Mouse (Mus musculus) forebrain, embryonic 16.5 days (tissue): ENCODE results near the gene E130208F15Rik. TPM values are rescaled to one million over a fixed set of nuclear protein-coding genes. Genes with fewer than 3 reads are reported as not detected.

Source experiments
- ATAC-seq: fragments of 200-750 bp; cut with Nextera tagmentation; 2 replicates; pipeline ENCODE4 v1.8.0; 2017; ENCODE audit warnings: mild to moderate bottlenecking, moderate library complexity
- H3K27ac ChIP-seq: fragments of 300-500 bp; sonication (generic); 2 replicates; pipeline ENCODE4 v1.5.1; 2014; ENCODE audit warnings: low read length, control low read depth
- H3K27me3 ChIP-seq: fragments of 300-500 bp; sonication (generic); replicated peaks from 2 replicates; pipeline ENCODE4 v1.6.1; 2014; ENCODE audit warnings: low read length; ENCODE audit not compliant: control insufficient read depth, insufficient read depth
- H3K36me3 ChIP-seq: fragments of 300-500 bp; sonication (generic); 2 replicates; pipeline ENCODE4 v1.6.1; 2014; ENCODE audit not compliant: control insufficient read depth, insufficient read depth
- H3K4me1 ChIP-seq: fragments of 300-500 bp; sonication (generic); replicated peaks from 2 replicates; pipeline ENCODE4 v1.6.1; 2014; ENCODE audit warnings: low read length; ENCODE audit not compliant: control insufficient read depth, insufficient read depth
- H3K4me2 ChIP-seq: fragments of 300-500 bp; sonication (generic); 2 replicates; pipeline ENCODE4 v1.6.1; 2014; ENCODE audit warnings: mild to moderate bottlenecking, low read length, control low read depth
- H3K4me3 ChIP-seq: fragments of 300-500 bp; sonication (generic); replicated peaks from 2 replicates; pipeline ENCODE4 v1.5.1; 2014; ENCODE audit warnings: mild to moderate bottlenecking, low read length, control low read depth
- H3K9ac ChIP-seq: fragments of 300-500 bp; sonication (generic); replicated peaks from 2 replicates; pipeline ENCODE4 v1.6.1; 2014; ENCODE audit warnings: low read depth, low read length, control low read depth
- H3K9me3 ChIP-seq: fragments of 300-500 bp; sonication (generic); 2 replicates; pipeline ENCODE4 v1.6.1; 2016; ENCODE audit warnings: low read length; ENCODE audit not compliant: control insufficient read depth
- WGBS: fragments of 180-500 bp; shearing (Covaris S2); extraction: QIAGEN DNeasy Blood & Tissue Kit; methylation state at CpG from one replicate; pipeline ENCODE4 v1.1.7; 2014; 5-methylcytosine and 5-hydroxymethylcytosine counted together
- polyA plus RNA-seq: library from polyadenylated mRNA; unstranded; fragments of >200 nt; fragmentation: Nextera tagmentation; extraction: Ambion mirVana; gene quantifications from 2 replicates; pipeline ENCODE4 v1.2.1, GENCODE M21; 2015

E130208F15Rik gene
- polyA plus RNA-seq, 1 experiment from 2014 or later: not detected

DNA sequence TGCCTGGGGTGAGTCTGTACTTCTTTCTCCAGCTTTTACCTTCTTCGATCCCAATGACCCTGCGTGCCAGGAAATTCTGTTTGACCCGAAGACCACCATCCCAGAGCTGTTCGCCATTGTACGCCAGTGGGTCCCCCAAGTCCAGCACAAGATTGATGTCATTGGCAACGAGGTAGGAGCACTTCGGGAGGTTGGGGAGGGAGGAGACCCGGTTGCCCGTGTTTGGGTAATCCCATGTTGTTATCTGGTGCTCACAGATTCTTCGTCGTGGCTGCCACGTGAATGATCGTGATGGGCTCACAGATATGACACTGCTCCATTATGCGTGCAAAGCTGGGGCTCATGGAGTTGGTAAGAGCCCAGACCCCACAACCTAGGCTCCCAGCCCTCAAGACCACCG, 24.7 kb upstream of the E130208F15Rik start:
- no peak overlapping the region for H3K27ac ChIP-seq
- H3K36me3 ChIP-seq: peaks cover 44% of the 10 kb centered on the region
- H3K27me3 ChIP-seq: no peaks in the 10 kb centered on the region
- no peaks in the 10 kb centered on the region for H3K9me3 ChIP-seq
- H3K4me2 ChIP-seq: no peak overlapping the region
- WGBS: 96% methylated on average over 15 of the region's 15 CpGs
- ATAC-seq: no peak
- no peak overlapping the region for H3K4me3 ChIP-seq
- peaks cover 29% of the 10 kb centered on the region for H3K4me1 ChIP-seq
- H3K9ac ChIP-seq: no peak overlapping the region

DNA sequence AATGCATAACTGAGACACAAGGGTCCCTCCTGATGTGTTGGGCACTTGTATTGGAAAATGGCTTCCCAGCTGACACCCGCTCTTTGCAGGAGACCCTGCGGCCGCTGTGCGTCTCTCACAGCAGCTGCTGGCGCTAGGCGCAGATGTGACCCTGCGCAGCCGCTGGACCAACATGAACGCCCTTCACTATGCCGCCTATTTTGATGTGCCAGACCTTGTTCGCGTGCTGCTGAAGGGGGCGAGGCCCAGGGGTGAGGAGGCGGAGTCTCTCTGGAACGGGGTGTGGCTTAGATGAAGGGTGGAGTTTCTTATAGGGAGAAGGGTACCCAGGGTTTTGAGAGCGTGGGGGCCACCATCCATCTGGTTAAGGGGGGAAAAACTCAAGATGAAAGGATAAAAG, 24.3 kb upstream of the E130208F15Rik start:
- H3K9ac ChIP-seq: no peak overlapping the region
- H3K36me3 ChIP-seq: peaks cover 47% of the 10 kb centered on the region
- H3K4me2 ChIP-seq: no peak overlapping the region
- 85% methylated on average over 16 of the region's 16 CpGs for WGBS
- H3K4me1 ChIP-seq: peaks cover 27% of the 10 kb centered on the region
- no peak overlapping the region for H3K27ac ChIP-seq
- no peaks in the 10 kb centered on the region for H3K9me3 ChIP-seq
- H3K4me3 ChIP-seq: no peak overlapping the region
- ATAC-seq: no peak
- H3K27me3 ChIP-seq: no peaks in the 10 kb centered on the region

DNA sequence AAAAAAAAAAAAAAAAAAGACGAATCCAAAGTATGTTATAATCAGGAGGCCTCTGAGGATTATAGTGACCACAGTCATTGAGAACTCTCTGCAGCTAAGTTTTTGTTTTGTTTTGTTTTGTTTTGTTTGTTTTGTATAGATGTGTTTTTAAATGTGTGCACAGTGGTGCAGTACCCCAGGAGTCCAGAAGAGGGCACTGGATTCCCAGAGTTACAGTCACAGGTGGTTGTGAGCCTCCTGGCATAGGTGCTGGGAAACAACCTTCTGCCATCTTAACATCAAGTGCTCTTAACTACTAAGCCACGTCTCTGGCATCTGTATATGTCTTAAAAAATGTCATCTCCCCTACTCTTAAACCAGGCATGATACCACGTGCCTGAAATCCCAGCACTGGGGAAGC, 20.6 kb upstream of the E130208F15Rik start:
- Histone ChIP-seq H3K4me1 (no peaks in the 10 kb centered on the region), H3K9me3 (no peaks in the 10 kb centered on the region), H3K27me3 (no peaks in the 10 kb centered on the region), H3K4me2 (no peak overlapping the region), H3K4me3 (no peak overlapping the region), H3K27ac (no peak overlapping the region), H3K36me3 (peaks cover 68% of the 10 kb centered on the region), H3K9ac (no peak overlapping the region)
- 56% methylated on average over 3 of the region's 3 CpGs for WGBS
- ATAC-seq: no peak

DNA sequence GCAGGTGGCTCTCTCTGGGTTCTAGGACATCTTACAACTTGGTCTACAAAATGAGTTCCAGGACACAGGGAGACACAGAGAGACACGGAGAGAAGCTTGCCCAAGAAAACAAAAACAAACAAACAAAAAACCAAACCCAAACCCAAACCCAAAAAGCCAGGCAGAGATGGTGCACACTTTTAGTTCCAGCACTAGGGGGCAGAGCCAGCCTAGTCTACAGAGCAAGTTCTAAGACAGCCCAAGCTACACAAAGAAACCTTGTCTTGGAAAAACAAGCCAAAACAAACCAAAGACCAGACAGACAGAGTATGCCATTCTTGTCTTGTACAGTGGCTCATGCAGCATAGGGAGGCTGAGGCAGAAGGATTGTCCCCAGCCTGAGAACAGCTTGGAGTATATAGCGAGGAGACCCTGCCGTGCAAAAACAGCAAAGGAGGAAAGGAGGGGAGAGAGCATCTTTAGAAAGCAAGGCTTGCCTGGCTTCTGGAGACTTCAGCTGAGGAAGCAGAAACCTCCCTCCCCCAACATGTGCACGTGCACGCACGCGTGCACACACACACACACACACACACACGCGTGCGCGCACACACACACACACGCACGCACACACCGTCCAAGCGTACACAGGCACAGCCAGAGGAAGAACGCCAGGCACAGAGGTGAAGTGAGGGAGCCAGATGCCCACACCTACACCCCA, 15.3 kb upstream of the E130208F15Rik start:
- Histone ChIP-seq H3K9ac (no peak overlapping the region), H3K4me1 (peaks cover 15% of the 10 kb centered on the region), H3K4me2 (no peak overlapping the region), H3K9me3 (no peaks in the 10 kb centered on the region), H3K27me3 (no peaks in the 10 kb centered on the region), H3K36me3 (peaks cover 43% of the 10 kb centered on the region), H3K4me3 (no peak overlapping the region), H3K27ac (no peak overlapping the region)
- WGBS: 92% methylated on average over 16 of the region's 16 CpGs
- no peak for ATAC-seq

DNA sequence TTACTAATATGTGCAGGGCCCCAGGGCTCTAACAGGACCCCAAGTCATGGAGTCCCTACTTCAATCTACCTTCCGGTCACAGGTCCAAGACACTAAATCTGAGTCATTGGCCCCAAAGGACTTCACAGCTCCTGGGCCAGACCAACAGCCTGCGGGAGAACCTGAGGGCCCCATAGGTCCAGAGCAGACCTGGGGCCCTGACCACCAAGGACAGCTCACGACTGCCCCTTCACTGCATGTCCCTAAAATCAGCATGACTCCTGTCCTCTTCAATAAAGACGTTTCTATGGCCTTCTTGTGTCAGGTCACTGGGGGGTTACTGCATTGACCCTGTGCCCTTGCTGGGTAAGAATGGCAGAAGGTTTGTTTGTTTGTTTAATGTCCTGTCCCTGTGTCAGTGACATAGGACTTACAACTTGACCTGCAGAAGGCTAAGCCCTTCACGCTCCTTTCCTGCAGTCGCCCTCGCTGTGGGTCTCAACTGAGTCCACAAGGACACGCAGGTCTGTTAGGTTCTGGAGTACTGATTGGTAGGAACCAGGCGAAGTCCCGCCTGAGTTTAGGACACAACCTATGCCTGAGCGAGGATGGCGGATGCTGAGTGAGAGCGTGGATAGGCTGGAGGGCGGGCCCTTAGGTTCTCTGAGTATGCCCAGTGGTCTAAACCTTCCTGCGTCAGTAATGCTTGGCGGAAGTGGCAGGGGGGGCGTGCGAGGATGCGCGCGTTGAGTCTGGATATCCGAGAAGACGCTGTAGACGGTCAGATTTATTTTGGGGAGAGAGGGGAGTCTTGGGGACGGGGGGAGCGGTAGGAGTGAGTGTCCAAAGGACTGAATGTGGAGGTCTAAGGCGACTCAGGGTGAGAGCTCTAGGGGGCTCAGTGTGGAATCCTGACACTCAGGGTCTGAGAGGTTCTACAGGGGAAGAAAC, 13.2 kb upstream of the E130208F15Rik start, which contains the start of gene Alkbh6:
Gene Alkbh6 (plus strand): TSS at position 642 of the 930 bp plus-strand sequence.
- Histone ChIP-seq H3K27ac (peak within 1 kb of the TSS; percentile 72), H3K4me2 (peak within 1 kb of the TSS; percentile 92), H3K27me3 (no peaks in the 10 kb centered on the region), H3K36me3 (peaks cover 27% of the 10 kb centered on the region), H3K9ac (peak within 1 kb of the TSS; percentile 77), H3K4me3 (peak within 1 kb of the TSS; percentile 83), H3K9me3 (no peaks in the 10 kb centered on the region), H3K4me1 (peaks cover 15% of the 10 kb centered on the region)
- ATAC-seq: peak; percentile 100
- WGBS: 5% methylated on average over 27 of the region's 27 CpGs

DNA sequence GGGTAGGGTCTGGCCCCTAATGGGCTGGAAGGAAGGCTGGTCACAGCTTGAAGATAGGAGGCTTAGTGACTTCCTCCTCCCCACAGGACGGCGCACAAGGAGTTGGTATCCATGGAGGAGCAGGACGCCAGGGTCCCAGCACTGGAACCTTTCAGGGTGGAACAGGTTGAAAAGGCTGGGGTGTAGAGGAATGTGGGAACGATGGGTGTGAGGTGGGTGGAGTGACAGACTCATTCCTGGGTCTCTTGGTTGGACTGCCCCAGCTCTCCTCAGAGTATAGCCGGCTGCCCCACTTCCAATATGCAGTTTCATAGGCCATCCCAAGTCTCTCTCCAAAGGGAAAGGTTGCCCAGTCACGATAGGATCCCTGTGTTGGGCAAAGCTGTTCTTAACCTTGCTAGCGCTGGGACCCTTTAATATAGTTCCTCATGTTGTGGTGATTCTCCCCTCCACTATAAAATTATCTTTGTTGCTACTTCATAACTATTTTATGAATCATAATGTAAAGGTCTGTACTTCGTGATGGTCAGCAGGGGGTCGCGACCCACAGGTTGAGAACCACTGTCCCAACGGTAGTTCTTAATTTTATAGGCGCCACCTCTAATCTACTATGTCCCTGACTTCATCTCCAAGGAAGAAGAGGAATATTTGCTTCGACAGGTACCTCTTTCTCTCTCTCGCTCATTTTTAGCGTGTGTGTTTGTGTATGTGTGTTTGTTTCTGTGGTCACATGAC, 12.0 kb upstream of the E130208F15Rik start:
- peaks cover 15% of the 10 kb centered on the region for H3K4me1 ChIP-seq
- WGBS: 67% methylated on average over 15 of the region's 15 CpGs
- H3K27me3 ChIP-seq: no peaks in the 10 kb centered on the region
- H3K36me3 ChIP-seq: peaks cover 21% of the 10 kb centered on the region
- ATAC-seq: no peak
- H3K9me3 ChIP-seq: no peaks in the 10 kb centered on the region
- no peak overlapping the region for H3K27ac ChIP-seq
- H3K4me3 ChIP-seq: peak overlapping the region; percentile 83
- peak overlapping the region; percentile 77 for H3K9ac ChIP-seq
- peak overlapping the region; percentile 92 for H3K4me2 ChIP-seq

DNA sequence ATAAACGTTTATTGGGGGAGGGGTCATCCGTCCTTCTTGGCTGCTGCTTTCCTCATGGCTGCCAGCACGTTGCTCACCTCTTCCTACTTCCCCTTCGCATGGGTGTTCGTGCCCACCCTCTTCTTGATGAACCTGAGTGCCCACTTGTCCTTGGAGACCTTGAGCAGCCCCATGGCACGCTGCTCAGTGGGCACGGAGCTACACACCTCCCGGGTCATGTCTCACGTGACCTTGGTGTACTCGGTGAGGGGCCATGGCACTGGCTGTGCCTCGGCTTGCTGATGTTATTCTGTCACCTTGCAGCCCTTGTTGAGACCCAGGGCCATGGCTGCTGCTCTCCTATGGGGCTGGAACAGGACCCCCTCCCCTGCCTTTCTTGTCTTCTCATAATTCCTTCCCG, 11.4 kb upstream of the E130208F15Rik start:
- no peak overlapping the region for H3K4me3 ChIP-seq
- WGBS: 90% methylated on average over 12 of the region's 12 CpGs
- H3K4me1 ChIP-seq: peaks cover 15% of the 10 kb centered on the region
- peaks cover 20% of the 10 kb centered on the region for H3K36me3 ChIP-seq
- no peak overlapping the region for H3K4me2 ChIP-seq
- no peaks in the 10 kb centered on the region for H3K9me3 ChIP-seq
- ATAC-seq: no peak
- no peak overlapping the region for H3K27ac ChIP-seq
- no peak overlapping the region for H3K9ac ChIP-seq
- no peaks in the 10 kb centered on the region for H3K27me3 ChIP-seq

DNA sequence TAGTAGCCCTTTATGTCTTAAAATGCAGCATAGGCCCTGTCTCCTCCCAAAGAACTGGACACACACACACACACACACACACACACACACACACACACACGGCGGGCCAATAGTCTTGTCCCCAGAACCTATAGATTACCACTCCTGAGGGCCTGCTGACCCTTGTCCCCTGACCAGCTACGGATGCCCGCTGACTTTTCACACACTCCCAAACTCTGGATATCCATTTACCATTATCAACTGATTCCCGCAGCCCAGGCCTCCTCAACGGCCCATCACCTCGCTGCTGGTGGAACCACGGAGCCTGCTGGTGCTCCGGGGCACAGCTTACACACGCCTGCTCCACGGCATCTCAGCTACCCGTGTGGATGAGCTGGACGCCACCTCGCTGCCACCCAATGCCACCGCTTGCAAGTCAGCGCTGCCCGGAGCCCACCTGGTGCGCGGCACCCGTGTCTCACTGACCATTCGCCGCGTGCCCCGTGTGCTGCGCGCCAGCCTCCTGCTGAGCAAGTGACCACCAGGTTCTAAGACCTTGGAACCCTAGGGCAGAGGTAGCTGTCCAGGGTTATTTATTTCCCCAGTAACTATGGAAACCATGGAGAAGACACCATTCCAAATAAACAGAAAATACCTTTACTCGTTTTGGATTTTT, 7.7 kb upstream of the E130208F15Rik start:
- no peak for ATAC-seq
- Histone ChIP-seq H3K9ac (no peak overlapping the region), H3K36me3 (no peaks in the 10 kb centered on the region), H3K4me1 (peaks cover 10% of the 10 kb centered on the region), H3K27me3 (no peaks in the 10 kb centered on the region), H3K4me2 (no peak overlapping the region), H3K27ac (no peak overlapping the region), H3K9me3 (no peaks in the 10 kb centered on the region), H3K4me3 (no peak overlapping the region)
- 46% methylated on average over 27 of the region's 27 CpGs for WGBS
